In the genomic region with DNA sequence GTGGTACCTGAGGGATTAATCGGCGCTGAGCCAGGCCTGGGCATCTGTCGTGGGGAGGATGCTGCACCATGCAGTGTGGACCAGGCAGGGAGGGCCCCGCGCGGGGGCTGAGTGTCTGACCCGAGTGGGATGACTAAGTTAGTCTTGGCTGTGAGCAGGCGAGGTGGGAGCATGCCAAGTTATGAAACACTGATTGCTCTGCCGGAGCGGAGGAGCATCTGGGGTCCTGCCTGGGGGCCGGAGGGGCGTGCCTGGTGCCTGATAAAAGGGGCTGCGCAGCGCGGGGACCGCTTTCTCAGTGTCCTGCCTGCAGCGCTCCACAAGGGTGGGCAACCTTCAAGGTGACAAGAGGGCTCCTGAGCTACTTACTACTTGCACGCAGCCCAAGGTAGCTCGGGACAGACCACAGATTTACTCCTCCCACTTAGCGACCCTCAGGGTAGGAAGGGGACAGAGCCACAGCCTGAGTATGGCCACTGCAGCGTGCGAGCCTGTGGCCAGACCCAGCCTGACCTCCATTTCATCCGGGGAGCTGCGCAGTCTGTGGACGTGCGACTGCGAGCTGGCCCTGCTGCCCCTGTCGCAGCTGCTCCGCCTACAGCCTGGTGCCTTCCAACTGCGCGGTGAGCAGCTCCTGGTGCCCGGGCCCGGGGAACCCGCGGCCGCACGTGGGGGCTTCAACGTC, we compare ENCODE assay signal across 7 mouse cellular contexts. TPM values are rescaled to one million over a fixed set of nuclear protein-coding genes. Genes with fewer than 3 reads are reported as not detected.
DNase-seq lines count a peak whose midpoint lies in the region; ATAC-seq and TF ChIP-seq lines count a peak whose summit lies in the region.

A gene (plus strand): TSS at position 241 of the 685 bp plus-strand sequence.

- peak within 1 kb of the TSS; percentile 51 for H3K4me3 ChIP-seq in forebrain, embryonic 10.5 days
- peak within 1 kb of the TSS; percentile 53 for H3K4me3 ChIP-seq in heart, embryonic 13.5 days
- peak within 1 kb of the TSS; percentile 16 for H3K4me3 ChIP-seq in kidney, postnatal 0 days (replicated peaks; ENCODE audit: low read depth, low read length)
- H3K4me3 ChIP-seq in liver, embryonic 14.5 days (ENCODE audit: insufficient read depth in 1 of 2, low read depth in 2 of 2, low read length in 2 of 2): 0 out of 4 replicates have a peak within 1 kb of the TSS, but pooled peaks of 1 of the 2 experiments have one; percentile 3
- peak within 1 kb of the TSS; percentile 21 for H3K4me3 ChIP-seq in neural tube, embryonic 14.5 days (ENCODE audit: low read depth, low read length)

- TF ChIP-seq CTCF in kidney, postnatal 0 days (IDR thresholded peaks at IDR 0.05; ENCODE audit: low read depth): no peak
- TF ChIP-seq CTCF in liver, embryonic 14.5 days (IDR thresholded peaks at IDR 0.05; ENCODE audit: low read depth): no peak

- no peak for TF ChIP-seq EP300 in liver, embryonic 14.5 days (IDR thresholded peaks at IDR 0.05; ENCODE audit: low read depth)

- H3K9ac ChIP-seq in heart, embryonic 13.5 days: peak within 1 kb of the TSS; percentile 72
- H3K9ac ChIP-seq in kidney, postnatal 0 days (ENCODE audit: low read depth, low read length): peak within 1 kb of the TSS; percentile 46; the same call in 1 of the 2 replicates
- no peak within 1 kb of the TSS for H3K9ac ChIP-seq in liver, embryonic 14.5 days (replicated peaks)
- peak within 1 kb of the TSS; percentile 37; the same call in 1 of the 2 replicates for H3K9ac ChIP-seq in neural tube, embryonic 14.5 days (replicated peaks; ENCODE audit: low read depth, low read length)

- 4% methylated on average over 38 of the region's 38 CpGs for WGBS in forebrain, embryonic 10.5 days
- WGBS in heart, embryonic 13.5 days: 2% methylated on average over 38 of the region's 38 CpGs
- 5% methylated on average over 38 of the region's 38 CpGs for WGBS in kidney, postnatal 0 days
- 11% methylated on average over 38 of the region's 38 CpGs for WGBS in liver, embryonic 14.5 days (ENCODE audit: insufficient replicate concordance)
- 3% methylated on average over 37 of the region's 38 CpGs for WGBS in neural tube, embryonic 14.5 days

- ATAC-seq in heart, embryonic 13.5 days (ENCODE audit: extremely low read depth, insufficient number of reproducible peaks, low FRiP score, low TSS enrichment): peak; percentile 39; the same call in 1 of the 2 replicates
- ATAC-seq in kidney, postnatal 0 days (replicated peaks; ENCODE audit: low FRiP score, low read depth): peak; percentile 36; the same call in 1 of the 2 replicates
- no peak for ATAC-seq in liver, embryonic 14.5 days (ENCODE audit: insufficient read depth)
- peak; percentile 64; the same call in 1 of the 2 replicates for ATAC-seq in neural tube, embryonic 14.5 days (ENCODE audit: low read depth)

- peak; percentile 77 for DNase-seq in cerebellum, adult 11-12 months
- peak; percentile 46 for DNase-seq in forebrain, embryonic 10.5 days (ENCODE audit: extremely low spot score, low spot score)
- DNase-seq in kidney, postnatal 0 days (ENCODE audit: low spot score): peak; percentile 35
- DNase-seq in liver, embryonic 14.5 days (ENCODE audit: low read depth in 3 of 3, low spot score in 3 of 3): no peak
- DNase-seq in urinary bladder, postnatal 25 days (ENCODE audit: low spot score): peak; percentile 73

- H3K4me1 ChIP-seq in forebrain, embryonic 10.5 days: peaks cover 18% of the 10 kb centered on the region
- peaks cover 16% of the 10 kb centered on the region for H3K4me1 ChIP-seq in heart, embryonic 13.5 days
- H3K4me1 ChIP-seq in kidney, postnatal 0 days (replicated peaks; ENCODE audit: insufficient read depth, low read length): peaks cover 8% of the 10 kb centered on the region; the same call in 1 of the 2 replicates
- no peaks in the 10 kb centered on the region; a peak in 1 of 4 replicates for H3K4me1 ChIP-seq in liver, embryonic 14.5 days (replicated peaks; ENCODE audit: control insufficient read depth in 2 of 2, insufficient read depth in 2 of 2, low read length in 1 of 2)
- peaks cover 17% of the 10 kb centered on the region for H3K4me1 ChIP-seq in neural tube, embryonic 14.5 days (ENCODE audit: control insufficient read depth, insufficient read depth, low read length)

- H3K9me3 ChIP-seq in forebrain, embryonic 10.5 days: peaks cover 7% of the 10 kb centered on the region; the same call in 1 of the 2 replicates
- peaks cover 3% of the 10 kb centered on the region; the same call in 1 of the 2 replicates for H3K9me3 ChIP-seq in heart, embryonic 13.5 days
- no peaks in the 10 kb centered on the region for H3K9me3 ChIP-seq in kidney, postnatal 0 days (replicated peaks; ENCODE audit: low read length)
- H3K9me3 ChIP-seq in liver, embryonic 14.5 days (ENCODE audit: control insufficient read depth, low read length): no peaks in the 10 kb centered on the region
- H3K9me3 ChIP-seq in neural tube, embryonic 14.5 days (ENCODE audit: control insufficient read depth, low read length): no peaks in the 10 kb centered on the region

- peaks cover 48% of the 10 kb centered on the region for H3K27me3 ChIP-seq in forebrain, embryonic 10.5 days (ENCODE audit: poor library complexity, severe bottlenecking)
- H3K27me3 ChIP-seq in heart, embryonic 13.5 days (replicated peaks): peaks cover 25% of the 10 kb centered on the region; the same call in 1 of the 2 replicates
- H3K27me3 ChIP-seq in kidney, postnatal 0 days (ENCODE audit: insufficient read depth, low read length): peaks cover 12% of the 10 kb centered on the region; the same call in 1 of the 2 replicates
- H3K27me3 ChIP-seq in liver, embryonic 14.5 days (ENCODE audit: control insufficient read depth, insufficient read depth, low read length): peaks cover 5% of the 10 kb centered on the region
- H3K27me3 ChIP-seq in neural tube, embryonic 14.5 days (ENCODE audit: control insufficient read depth, insufficient read depth, low read length): no peaks in the 10 kb centered on the region

- peak within 1 kb of the TSS; percentile 78 for H3K27ac ChIP-seq in forebrain, embryonic 10.5 days
- 0 out of 2 replicates have a peak within 1 kb of the TSS, but pooled peaks have one; percentile 32 for H3K27ac ChIP-seq in heart, embryonic 13.5 days (replicated peaks)
- H3K27ac ChIP-seq in kidney, postnatal 0 days: no peak within 1 kb of the TSS
- H3K27ac ChIP-seq in liver, embryonic 14.5 days: no peak within 1 kb of the TSS
- H3K27ac ChIP-seq in neural tube, embryonic 14.5 days (ENCODE audit: low read depth, low read length): peak within 1 kb of the TSS; percentile 64

- no peaks in the 10 kb centered on the region for H3K36me3 ChIP-seq in forebrain, embryonic 10.5 days (replicated peaks)
- H3K36me3 ChIP-seq in heart, embryonic 13.5 days: no peaks in the 10 kb centered on the region
- no peaks in the 10 kb centered on the region for H3K36me3 ChIP-seq in kidney, postnatal 0 days (ENCODE audit: insufficient read depth, low read length)
- H3K36me3 ChIP-seq in liver, embryonic 14.5 days (replicated peaks; ENCODE audit: control insufficient read depth, insufficient read depth, low read depth): no peaks in the 10 kb centered on the region
- no peaks in the 10 kb centered on the region for H3K36me3 ChIP-seq in neural tube, embryonic 14.5 days (ENCODE audit: control insufficient read depth, insufficient read depth, low read length)

- H3K4me2 ChIP-seq in heart, embryonic 13.5 days: peak within 1 kb of the TSS; percentile 78
- peak within 1 kb of the TSS; percentile 58 for H3K4me2 ChIP-seq in kidney, postnatal 0 days (ENCODE audit: low read length)
- H3K4me2 ChIP-seq in liver, embryonic 14.5 days (ENCODE audit: low read depth): peak within 1 kb of the TSS; percentile 11; the same call in 1 of the 2 replicates
- H3K4me2 ChIP-seq in neural tube, embryonic 14.5 days (ENCODE audit: low read depth, low read length): peak within 1 kb of the TSS; percentile 44

RNA-seq across cellular contexts. Expression of the gene that starts here (rescaled TPM):
- polyA plus RNA-seq in forebrain, embryonic 10.5 days (2016; fragmentation: Nextera tagmentation; extraction: Ambion mirVana): 0.47 and 0.60 TPM in 2 replicates
- 1.6 and 1.8 TPM in 2 replicates for polyA plus RNA-seq in heart, embryonic 13.5 days (2015; fragmentation: Nextera tagmentation; extraction: Ambion mirVana)
- 0.24 and 0.31 TPM in 2 replicates for polyA plus RNA-seq in kidney, postnatal 0 days (2015; fragmentation: Nextera tagmentation; extraction: Ambion mirVana)
- polyA plus RNA-seq in liver, embryonic 14.5 days (2012; rRNA removed): 0.13 and 0.18 TPM in 2 replicates
- polyA plus RNA-seq in liver, embryonic 14.5 days (2014; fragmentation: Nextera tagmentation; extraction: Ambion mirVana): 0.04 and 0.27 TPM in 2 replicates
- 1.9 and 2.1 TPM in 2 replicates for polyA plus RNA-seq in neural tube, embryonic 14.5 days (2014; fragmentation: Nextera tagmentation; extraction: Ambion mirVana)

Comparison
In these comparisons a context has a peak if more than half of its experiments do, and no peak if none do; other contexts are left out.
1. Peak in DNase-seq, H3K4me3 ChIP-seq and H3K27ac ChIP-seq in forebrain, embryonic 10.5 days; RNA of the gene not detected or under 1 TPM.
2. Peak in DNase-seq, ATAC-seq, H3K4me3 ChIP-seq, H3K9ac ChIP-seq and H3K4me2 ChIP-seq in kidney, postnatal 0 days; RNA of the gene not detected or under 1 TPM.
3. DNase-seq: peak in cerebellum, adult 11-12 months (single experiment) and urinary bladder, postnatal 25 days (single experiment); none in liver, embryonic 14.5 days (0 of 3).
4. H3K27ac ChIP-seq: peak in heart, embryonic 13.5 days (single experiment) and neural tube, embryonic 14.5 days (single experiment); none in kidney, postnatal 0 days (single experiment) and liver, embryonic 14.5 days (single experiment).
5. H3K4me2 ChIP-seq: peak in every context shown above with its lines; median percentile 78 in heart, embryonic 13.5 days; 58 in kidney, postnatal 0 days; 44 in neural tube, embryonic 14.5 days; 11 in liver, embryonic 14.5 days.